21 mouse cellular contexts compared by ENCODE assay signal in the genomic region with DNA sequence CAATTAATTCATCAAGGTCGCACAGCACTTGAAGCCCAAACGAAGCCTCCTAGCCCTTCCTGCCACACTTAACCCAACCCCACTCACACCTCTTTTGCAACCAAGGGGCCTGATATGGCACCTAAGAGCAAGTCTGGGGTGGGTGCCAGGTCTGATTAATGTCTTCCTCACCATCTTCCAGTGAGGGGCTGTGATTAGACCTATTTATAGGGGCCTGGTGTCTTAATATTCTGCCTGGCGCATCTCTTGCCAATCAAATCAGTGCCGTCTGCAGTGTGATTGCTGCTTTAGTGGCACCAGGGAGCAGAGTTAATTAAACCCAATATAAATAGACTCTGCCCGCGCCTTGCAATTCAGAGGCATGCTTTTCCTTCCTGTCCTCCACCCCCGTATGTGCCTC. TPM values are rescaled to one million over a fixed set of nuclear protein-coding genes. Genes with fewer than 3 reads are reported as not detected.
DNase-seq lines count a peak whose midpoint lies in the region; ATAC-seq lines count a peak whose summit lies in the region.
"Had no signal": no experiment of that assay in that cellular context is flagged by ENCODE, and none has a peak within 500 bp of the region (broad histone marks: within the 10 kb centered on the region; RNA-seq: fewer than 3 reads in every experiment).

No protein-coding gene starts in this region.

- 68% methylated on average over 7 of the region's 7 CpGs for WGBS in hindbrain, embryonic 13.5 days
- 84% methylated on average over 7 of the region's 7 CpGs for WGBS in hindbrain, embryonic 10.5 days
- 74% methylated on average over 7 of the region's 7 CpGs for WGBS in midbrain, embryonic 13.5 days
- 74% methylated on average over 7 of the region's 7 CpGs for whole genome bisulfite sequencing in midbrain, embryonic 16.5 days
- WGBS in forebrain, embryonic 14.5 days: 70% methylated on average over 7 of the region's 7 CpGs
- WGBS in hindbrain, embryonic 16.5 days: 55% methylated on average over 7 of the region's 7 CpGs

- 0 out of 2 replicates have a peak, but pooled peaks cover 10% of the 10 kb centered on the region for H3K4me1 ChIP-seq in hindbrain, embryonic 13.5 days (replicated peaks)
- H3K4me1 ChIP-seq in hindbrain, embryonic 10.5 days (replicated peaks): no peaks in the 10 kb centered on the region
- no peaks in the 10 kb centered on the region for H3K4me1 ChIP-seq in midbrain, embryonic 13.5 days (replicated peaks)
- no peaks in the 10 kb centered on the region for H3K4me1 ChIP-seq in midbrain, embryonic 16.5 days (ENCODE audit: control insufficient read depth, insufficient read depth, low read length)
- H3K4me1 ChIP-seq in forebrain, embryonic 14.5 days (ENCODE audit: control insufficient read depth, insufficient read depth, low read length): 0 out of 2 replicates have a peak, but pooled peaks cover 3% of the 10 kb centered on the region
- no peaks in the 10 kb centered on the region for H3K4me1 ChIP-seq in hindbrain, embryonic 16.5 days (ENCODE audit: control insufficient read depth, insufficient read depth, low read depth, low read length)
- H3K4me1 ChIP-seq: heart, embryonic 10.5 days had no signal

- H3K9me3 ChIP-seq in hindbrain, embryonic 13.5 days: no peaks in the 10 kb centered on the region
- H3K9me3 ChIP-seq in hindbrain, embryonic 10.5 days: no peaks in the 10 kb centered on the region
- no peaks in the 10 kb centered on the region for H3K9me3 ChIP-seq in midbrain, embryonic 13.5 days
- H3K9me3 ChIP-seq in midbrain, embryonic 16.5 days (replicated peaks; ENCODE audit: control insufficient read depth, low read length, poor library complexity, severe bottlenecking): no peaks in the 10 kb centered on the region
- H3K9me3 ChIP-seq in forebrain, embryonic 14.5 days (replicated peaks; ENCODE audit: control insufficient read depth, low read length): no peaks in the 10 kb centered on the region
- no peaks in the 10 kb centered on the region for H3K9me3 ChIP-seq in hindbrain, embryonic 16.5 days (ENCODE audit: control insufficient read depth, low read length)
- H3K9me3 ChIP-seq: heart, embryonic 10.5 days had no signal

- H3K27me3 ChIP-seq in hindbrain, embryonic 13.5 days: no peaks in the 10 kb centered on the region
- no peaks in the 10 kb centered on the region for H3K27me3 ChIP-seq in hindbrain, embryonic 10.5 days (ENCODE audit: insufficient read depth, poor library complexity, severe bottlenecking)
- no peaks in the 10 kb centered on the region for H3K27me3 ChIP-seq in midbrain, embryonic 13.5 days
- no peaks in the 10 kb centered on the region for H3K27me3 ChIP-seq in midbrain, embryonic 16.5 days (ENCODE audit: control insufficient read depth, insufficient read depth, low read depth, low read length)
- no peaks in the 10 kb centered on the region for H3K27me3 ChIP-seq in forebrain, embryonic 14.5 days (replicated peaks; ENCODE audit: control insufficient read depth, insufficient read depth, low read length)
- H3K27me3 ChIP-seq in hindbrain, embryonic 16.5 days (replicated peaks; ENCODE audit: control insufficient read depth, insufficient read depth, low read length): no peaks in the 10 kb centered on the region
- H3K27me3 ChIP-seq: Patski had no signal

- no peak for DNase-seq in hindbrain, embryonic 10.5 days (ENCODE audit: low spot score)
- peak; percentile 41 for DNase-seq in forebrain, embryonic 14.5 days (ENCODE audit: low spot score)
- no peak for DNase-seq in ovary, postnatal 14 days (ENCODE audit: low spot score)
- no peak for DNase-seq in lung, adult 18-20 months
- DNase-seq: adrenal gland, postnatal 36 days; B cell, adult 2 months; cerebellum, adult 11-12 months; heart, postnatal 10 days; kidney, adult 11 months had no signal

- H3K27ac ChIP-seq in hindbrain, embryonic 13.5 days: peak overlapping the region; percentile 36; the same call in 1 of the 2 replicates
- H3K27ac ChIP-seq in hindbrain, embryonic 10.5 days: no peak overlapping the region
- no peak overlapping the region for H3K27ac ChIP-seq in midbrain, embryonic 13.5 days
- no peak overlapping the region for H3K27ac ChIP-seq in midbrain, embryonic 16.5 days (ENCODE audit: low read length)
- H3K27ac ChIP-seq in forebrain, embryonic 14.5 days (ENCODE audit: low read depth, low read length): no peak overlapping the region
- no peak overlapping the region for H3K27ac ChIP-seq in hindbrain, embryonic 16.5 days (ENCODE audit: low read depth, low read length)
- H3K27ac ChIP-seq: heart, embryonic 10.5 days; kidney, postnatal 0 days; macrophage had no signal

- H3K4me2 ChIP-seq in hindbrain, embryonic 13.5 days: no peak overlapping the region
- no peak overlapping the region for H3K4me2 ChIP-seq in midbrain, embryonic 13.5 days (replicated peaks)
- H3K4me2 ChIP-seq in midbrain, embryonic 16.5 days (ENCODE audit: low read length): no peak overlapping the region
- H3K4me2 ChIP-seq in forebrain, embryonic 14.5 days (ENCODE audit: low read length): no peak overlapping the region
- H3K4me2 ChIP-seq in hindbrain, embryonic 16.5 days (ENCODE audit: low read length): no peak overlapping the region

- no peak overlapping the region for H3K4me3 ChIP-seq in hindbrain, embryonic 13.5 days
- H3K4me3 ChIP-seq in hindbrain, embryonic 10.5 days: no peak overlapping the region
- no peak overlapping the region for H3K4me3 ChIP-seq in midbrain, embryonic 13.5 days (replicated peaks)
- H3K4me3 ChIP-seq in midbrain, embryonic 16.5 days (ENCODE audit: low read depth, low read length): no peak overlapping the region
- no peak overlapping the region for H3K4me3 ChIP-seq in forebrain, embryonic 14.5 days (ENCODE audit: low read depth, low read length)
- no peak overlapping the region for H3K4me3 ChIP-seq in hindbrain, embryonic 16.5 days (ENCODE audit: low read length)
- H3K4me3 ChIP-seq: heart, embryonic 10.5 days had no signal

- H3K9ac ChIP-seq in hindbrain, embryonic 13.5 days: no peak overlapping the region
- no peak overlapping the region for H3K9ac ChIP-seq in midbrain, embryonic 13.5 days (replicated peaks)
- no peak overlapping the region for H3K9ac ChIP-seq in midbrain, embryonic 16.5 days (ENCODE audit: low read depth, low read length)
- no peak overlapping the region for H3K9ac ChIP-seq in forebrain, embryonic 14.5 days (ENCODE audit: low read length)
- no peak overlapping the region for H3K9ac ChIP-seq in hindbrain, embryonic 16.5 days (ENCODE audit: low read depth, low read length)

- peak; percentile 60; the same call in 1 of the 2 replicates for ATAC-seq in hindbrain, embryonic 13.5 days (ENCODE audit: low FRiP score)
- ATAC-seq in midbrain, embryonic 13.5 days: 0 out of 2 replicates have a peak, but pooled peaks have one; percentile 27
- ATAC-seq in midbrain, embryonic 16.5 days: no peak
- ATAC-seq in forebrain, embryonic 14.5 days: no peak
- peak; percentile 73 for ATAC-seq in hindbrain, embryonic 16.5 days
- ATAC-seq: lung, postnatal 0 days; Patski had no signal

- H3K36me3 ChIP-seq in hindbrain, embryonic 13.5 days: no peaks in the 10 kb centered on the region
- no peaks in the 10 kb centered on the region for H3K36me3 ChIP-seq in hindbrain, embryonic 10.5 days
- no peaks in the 10 kb centered on the region for H3K36me3 ChIP-seq in midbrain, embryonic 13.5 days
- H3K36me3 ChIP-seq in midbrain, embryonic 16.5 days (ENCODE audit: control insufficient read depth, insufficient read depth, low read length): no peaks in the 10 kb centered on the region
- H3K36me3 ChIP-seq in forebrain, embryonic 14.5 days (ENCODE audit: control insufficient read depth, insufficient read depth, low read length): no peaks in the 10 kb centered on the region
- no peaks in the 10 kb centered on the region for H3K36me3 ChIP-seq in hindbrain, embryonic 16.5 days (ENCODE audit: control insufficient read depth, insufficient read depth, low read length)
- H3K36me3 ChIP-seq: G1E; heart, embryonic 10.5 days had no signal

RNA-seq across cellular contexts. Expression of a gene that starts 36.4 kb away (rescaled TPM):
- polyA plus RNA-seq in hindbrain, embryonic 13.5 days (2015; fragmentation: Nextera tagmentation; extraction: Ambion mirVana): 11.8 and 12.0 TPM in 2 replicates
- 0.26 and 1.5 TPM in 2 replicates for polyA plus RNA-seq in hindbrain, embryonic 10.5 days (2016; fragmentation: Nextera tagmentation; extraction: Ambion mirVana)
- 6.7 and 7.0 TPM in 2 replicates for polyA plus RNA-seq in midbrain, embryonic 13.5 days (2015; fragmentation: Nextera tagmentation; extraction: Ambion mirVana)
- polyA plus RNA-seq in midbrain, embryonic 16.5 days (2015; fragmentation: Nextera tagmentation; extraction: Ambion mirVana): 10.2 and 11.0 TPM in 2 replicates
- polyA plus RNA-seq in forebrain, embryonic 14.5 days (2014; fragmentation: Nextera tagmentation; extraction: Ambion mirVana): 2.9 and 4.8 TPM in 2 replicates
- 12.7 and 13.0 TPM in 2 replicates for polyA plus RNA-seq in hindbrain, embryonic 16.5 days (2015; fragmentation: Nextera tagmentation; extraction: Ambion mirVana)
- polyA plus RNA-seq: G1E; liver, adult 2 months; liver, embryonic 16.5 days; lung, postnatal 0 days; macrophage had no signal

Comparison
In these comparisons a context has a peak if more than half of its experiments do, and no peak if none do; other contexts are left out.
1. ATAC-seq: peak in hindbrain, embryonic 13.5 days (single experiment), midbrain, embryonic 13.5 days (single experiment) and hindbrain, embryonic 16.5 days (single experiment); none in midbrain, embryonic 16.5 days (single experiment) and forebrain, embryonic 14.5 days (single experiment).